Mouse (Mus musculus) brain, adult 2 months (tissue): ENCODE data around the gene Evi5.

ENCODE experiments used
- DNase-seq: peaks from one replicate; pipeline ENCODE4 v3.0.0; 2011; ENCODE audit warnings: low read depth, low spot score

Gene Evi5

GRCm38 (mm10) chr5:107749229-107749916, 125.5 kb downstream of the Evi5 start:
- DNase-seq, result no peak

- DNase-seq, result no peak
These were observed 135.9 kb downstream of the Evi5 start for GRCm38 (mm10) chr5:107739023-107739422.

- DNase-seq, result no peak
These were observed 136.6 kb downstream of the Evi5 start for GRCm38 (mm10) chr5:107738296-107738695.

- no peak for DNase-seq
These were observed 138.7 kb downstream of the Evi5 start for GRCm38 (mm10) chr5:107736171-107736570.

- no peak for DNase-seq
These were observed 143.1 kb downstream of the Evi5 start for GRCm38 (mm10) chr5:107731844-107732243.

GRCm38 (mm10) chr5:107731408-107731807, 143.5 kb downstream of the Evi5 start:
- DNase-seq, result no peak

DNA sequence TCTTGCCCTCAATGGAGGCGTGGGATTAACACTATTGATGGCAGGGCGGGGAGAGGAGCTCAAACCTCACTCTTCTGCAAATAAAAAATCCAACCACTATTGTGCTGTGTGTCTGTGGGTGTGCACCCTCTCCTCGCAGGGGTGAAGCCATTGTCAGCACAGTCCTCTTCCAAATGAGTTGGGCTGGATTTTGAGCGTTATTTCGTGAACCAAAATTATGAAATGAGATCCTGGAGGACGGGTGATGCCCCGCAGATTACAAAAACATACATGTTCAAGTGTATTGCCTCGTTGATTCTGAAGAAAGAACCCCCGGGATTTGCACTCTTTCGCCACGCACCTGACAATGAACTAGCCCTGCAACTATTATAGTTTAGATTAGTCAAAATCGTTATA, 147.9 kb downstream of the Evi5 start:
- no peak for DNase-seq

DNA sequence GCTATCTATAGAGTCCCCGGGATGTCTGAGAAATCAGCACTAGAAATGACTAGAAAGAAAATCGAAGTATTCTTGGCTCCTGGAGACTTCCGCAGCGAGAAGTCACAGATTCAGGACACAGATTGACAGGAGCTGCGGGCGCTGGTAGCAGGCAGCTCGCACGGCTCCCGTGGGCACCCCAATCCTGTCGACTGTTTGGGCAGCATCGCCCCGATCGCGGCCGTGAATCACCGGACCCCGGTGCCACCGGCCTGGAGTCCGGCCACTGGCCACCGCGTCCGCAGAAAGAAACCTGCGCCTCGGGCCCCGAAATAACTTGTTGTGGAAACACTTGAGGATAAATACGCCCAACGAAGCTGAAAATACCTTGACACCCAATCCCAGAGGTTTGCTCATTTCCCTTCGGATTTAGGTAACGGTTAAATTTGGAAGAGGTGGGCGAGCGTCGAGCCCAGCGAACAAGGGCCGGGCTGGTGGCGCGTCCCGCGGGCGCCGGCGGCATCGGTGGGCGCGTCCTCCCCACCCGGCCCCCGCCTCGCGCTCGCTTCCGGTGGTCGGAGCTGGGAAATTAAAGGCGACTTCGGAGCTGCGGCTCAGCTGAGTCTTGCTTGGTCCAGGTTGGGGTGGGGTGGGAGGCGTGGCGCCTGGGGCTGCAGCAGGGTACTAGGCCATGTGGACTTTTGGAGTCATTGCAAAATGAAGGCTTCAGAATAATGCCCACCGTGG, 148.5 kb downstream of the Evi5 start:
- DNase-seq, result no peak

DNA sequence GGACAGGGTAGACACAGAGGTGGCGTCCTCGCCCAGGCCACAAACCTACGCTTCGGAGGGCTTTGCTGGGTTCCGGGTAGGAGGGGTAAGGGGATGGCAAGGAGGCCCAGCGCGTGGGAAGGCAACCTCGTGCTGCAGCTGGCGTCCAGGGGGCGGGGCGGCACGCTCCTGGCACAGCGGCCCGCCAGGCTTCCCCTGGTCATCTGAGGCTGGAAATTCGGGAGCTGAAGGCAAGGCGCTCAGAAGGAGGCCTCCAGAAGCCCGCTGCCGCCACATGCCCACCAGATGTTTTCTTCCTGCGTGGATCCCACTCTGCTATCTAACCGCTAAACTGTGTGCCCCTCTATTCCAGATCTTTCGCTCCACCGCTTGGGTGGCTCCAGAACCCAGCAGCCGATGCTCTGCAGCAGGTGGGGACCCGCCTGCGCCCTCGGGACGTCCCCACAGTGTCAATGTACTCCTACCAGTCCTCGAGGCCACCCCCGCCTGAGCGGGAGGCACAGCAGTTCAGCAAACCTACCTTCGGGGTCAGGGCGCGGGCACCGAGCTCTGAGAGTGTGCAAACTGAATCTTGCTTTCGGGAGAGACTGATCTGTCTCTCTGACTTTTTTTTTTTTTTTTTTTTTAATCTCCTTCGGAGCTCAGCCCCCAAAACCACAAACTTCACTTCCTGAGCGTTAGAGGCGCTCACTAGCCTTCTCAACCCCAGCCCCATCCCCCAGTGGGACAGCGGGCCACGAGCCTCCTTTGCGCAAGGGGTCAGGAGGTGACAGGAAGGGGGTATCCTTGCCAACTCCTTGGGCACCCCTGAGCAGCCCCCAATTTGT, 149.3 kb downstream of the Evi5 start, which contains the start of gene Gfi1:
TSS of gene Gfi1 (minus strand) at position 602 of the 827 bp plus-strand sequence.
- no peak for DNase-seq

DNA sequence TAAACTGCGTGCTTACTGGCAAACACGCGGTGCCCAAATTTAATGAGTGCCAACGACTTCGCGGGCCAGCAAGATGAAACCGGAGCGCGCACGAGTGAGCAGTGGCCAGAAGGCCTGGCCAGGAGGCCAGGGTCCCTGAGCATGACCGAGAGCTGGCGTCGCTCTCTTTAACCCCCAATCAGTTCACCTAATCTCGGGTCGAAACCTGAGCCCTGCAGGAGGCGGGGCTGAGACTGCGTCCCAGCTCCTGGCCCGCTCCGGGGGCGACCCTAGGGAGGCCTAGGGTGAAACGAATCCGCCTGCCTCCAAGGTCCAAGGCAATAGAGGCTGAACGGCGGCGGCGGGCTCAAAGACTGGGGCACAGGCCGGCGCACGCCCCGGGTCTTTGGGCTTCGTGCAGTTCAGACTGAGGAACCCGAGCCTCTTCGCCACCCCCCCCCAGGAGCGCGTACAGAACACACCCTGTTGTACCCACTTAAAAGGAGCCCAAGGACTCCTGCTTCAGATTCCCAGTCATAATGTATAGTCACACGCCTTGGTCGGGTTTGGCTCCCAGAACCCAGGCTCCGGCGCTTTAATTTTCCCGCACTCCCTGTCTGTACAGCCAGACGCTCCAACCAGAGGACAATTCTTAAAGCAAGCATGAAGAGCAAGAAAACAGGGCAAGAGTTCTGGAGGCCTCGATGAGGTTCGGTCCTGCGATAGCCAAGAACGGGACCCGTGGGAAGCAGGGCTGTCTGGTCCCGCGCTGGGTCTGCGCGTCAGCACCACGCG, 150.1 kb downstream of the Evi5 start:
- no peak for DNase-seq

- no peak for DNase-seq
These were observed 151.1 kb downstream of the Evi5 start for GRCm38 (mm10) chr5:107723541-107724511.

- DNase-seq, result no peak
These were observed 152.0 kb downstream of the Evi5 start for GRCm38 (mm10) chr5:107722661-107723532.

- DNase-seq, result no peak
These were observed 153.3 kb downstream of the Evi5 start for GRCm38 (mm10) chr5:107721638-107722011.

- no peak for DNase-seq
These were observed 153.8 kb downstream of the Evi5 start for GRCm38 (mm10) chr5:107720991-107721637.

- DNase-seq, result no peak
These were observed 154.4 kb downstream of the Evi5 start for GRCm38 (mm10) chr5:107720511-107720910.

DNA sequence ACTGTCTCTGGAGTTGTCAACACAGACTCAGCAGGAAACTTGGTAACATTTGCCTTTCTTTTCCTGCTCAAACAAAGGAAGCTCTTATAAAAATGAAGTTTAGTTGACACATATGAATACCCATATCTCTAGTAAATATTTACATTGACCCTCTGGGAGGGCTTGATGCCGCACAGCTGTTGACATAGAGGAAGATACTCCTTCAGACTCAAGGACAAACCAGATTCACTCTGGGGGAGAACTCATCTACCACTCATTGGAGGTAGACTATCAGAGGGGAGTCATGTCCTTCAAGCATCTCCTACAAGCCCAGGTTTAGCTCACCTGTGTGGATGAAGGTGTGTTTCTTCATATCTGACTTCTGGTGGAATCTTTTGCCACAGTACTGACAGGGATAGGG, 155.1 kb downstream of the Evi5 start:
- no peak for DNase-seq

GRCm38 (mm10) chr5:107719209-107719608, 155.7 kb downstream of the Evi5 start:
- DNase-seq, result no peak

- DNase-seq, result no peak
These were observed 157.0 kb downstream of the Evi5 start for GRCm38 (mm10) chr5:107717871-107718361.

DNA sequence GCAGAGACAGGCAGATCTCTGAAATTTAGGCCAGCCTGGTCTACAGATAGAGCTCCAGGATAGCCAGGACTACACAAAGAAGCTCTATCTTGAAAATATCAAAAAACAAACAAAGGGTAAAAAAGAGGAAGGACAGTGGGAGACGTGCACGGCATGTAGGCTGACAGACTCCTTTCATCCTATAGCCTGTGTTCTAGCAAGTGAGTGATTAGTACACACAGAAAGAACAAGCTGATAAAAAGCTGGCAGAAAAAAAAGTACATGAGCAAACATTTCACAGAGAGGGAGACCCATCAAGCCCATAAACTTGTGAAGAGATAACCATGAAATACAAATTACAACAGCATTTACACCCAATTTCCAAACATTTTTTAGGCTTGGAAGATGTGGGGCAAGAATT, 163.2 kb downstream of the Evi5 start:
- no peak for DNase-seq
